Mouse (Mus musculus): ENCODE results near the gene Trio. TPM values are rescaled to one million over a fixed set of nuclear protein-coding genes. Genes with fewer than 3 reads are reported as not detected.

Gene Trio
- polyA plus RNA-seq, 1 experiment from 2014 or later = 2.8 TPM

DNA sequence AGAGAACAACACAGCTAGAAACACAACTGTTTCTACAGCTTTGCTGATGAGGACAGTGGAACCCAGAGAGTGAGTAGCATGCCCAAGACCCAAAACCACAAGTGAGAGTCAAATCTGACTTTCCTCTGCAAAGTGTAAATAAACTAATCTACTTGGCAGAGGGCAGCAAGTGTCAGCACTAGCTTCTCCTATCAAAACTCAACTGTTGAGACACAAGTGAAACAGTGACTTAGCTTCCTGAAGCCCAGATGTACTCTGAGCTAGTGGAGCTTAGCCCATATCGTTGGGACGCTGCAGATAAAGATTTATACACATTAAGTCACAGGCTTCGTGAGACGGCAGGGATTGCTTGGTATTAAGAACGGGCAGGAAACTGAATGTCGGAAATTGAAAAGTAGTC is 60.8 kb downstream of the Trio start:
- no peak for DNase-seq
- H3K36me3 ChIP-seq = no peaks in the 10 kb centered on the region
- H3K4me1 ChIP-seq (replicated peaks) = peaks cover 36% of the 10 kb centered on the region
- no peaks in the 10 kb centered on the region for H3K27me3 ChIP-seq
- no peak overlapping the region for H3K4me3 ChIP-seq (replicated peaks)
- 35% methylated on average over 6 of the region's 6 CpGs for WGBS (ENCODE audit: insufficient replicate concordance)
- no peak overlapping the region for H3K27ac ChIP-seq
- H3K4me2 ChIP-seq = no peak overlapping the region
- no peak overlapping the region for H3K9ac ChIP-seq
- H3K9me3 ChIP-seq (replicated peaks) = no peaks in the 10 kb centered on the region
- no peak for ATAC-seq (ENCODE audit: low read depth)

DNA sequence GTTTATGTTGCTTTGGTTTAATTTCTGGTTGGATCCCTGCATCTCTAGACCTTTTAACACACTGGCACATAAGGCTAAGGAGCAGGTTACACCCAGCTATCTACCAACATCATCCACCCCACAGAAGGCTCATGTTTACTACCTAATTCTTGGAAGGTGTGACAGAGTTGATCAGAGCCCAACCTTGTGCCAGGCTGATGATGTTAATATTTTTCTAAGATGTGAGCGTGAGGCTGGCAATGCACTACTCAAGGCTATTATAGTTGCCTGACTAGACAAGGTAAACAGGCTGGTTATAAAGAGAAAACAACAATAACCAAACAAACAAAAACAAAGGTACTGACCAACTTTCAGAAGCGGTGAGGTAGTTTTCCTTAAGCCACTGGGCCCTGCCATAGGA is 62.1 kb downstream of the Trio start:
- Histone ChIP-seq H3K4me1 (replicated peaks) (peaks cover 37% of the 10 kb centered on the region), H3K27ac (no peak overlapping the region), H3K27me3 (no peaks in the 10 kb centered on the region), H3K9ac (no peak overlapping the region), H3K4me2 (no peak overlapping the region), H3K4me3 (replicated peaks) (no peak overlapping the region), H3K9me3 (replicated peaks) (no peaks in the 10 kb centered on the region), H3K36me3 (no peaks in the 10 kb centered on the region)
- ATAC-seq (ENCODE audit: low read depth) (no peak), DNase-seq (no peak)
- 65% methylated on average over 2 of the region's 2 CpGs for WGBS (ENCODE audit: insufficient replicate concordance)

DNA sequence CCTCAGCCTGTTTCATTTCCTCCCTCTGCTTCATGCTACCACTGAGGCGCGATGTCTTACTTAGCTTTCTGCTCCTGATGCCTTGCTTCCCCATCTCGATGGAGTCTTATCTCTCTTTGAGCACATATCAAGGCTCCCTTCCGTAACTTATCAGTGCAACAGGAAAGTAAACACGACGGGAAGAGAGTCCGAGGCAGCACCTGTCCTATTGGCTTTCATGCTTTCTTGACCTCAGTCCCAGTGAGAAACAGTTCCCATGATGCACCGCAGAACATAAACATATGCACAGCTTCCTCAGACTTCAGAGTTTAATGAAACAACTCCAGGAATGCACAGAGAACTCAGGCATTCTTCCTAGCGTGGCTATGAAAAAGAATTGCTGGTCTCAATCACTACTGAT is 65.0 kb downstream of the Trio start:
- Histone ChIP-seq H3K9me3 (replicated peaks) (no peaks in the 10 kb centered on the region), H3K9ac (no peak overlapping the region), H3K4me3 (replicated peaks) (no peak overlapping the region), H3K27me3 (no peaks in the 10 kb centered on the region), H3K27ac (no peak overlapping the region), H3K36me3 (no peaks in the 10 kb centered on the region), H3K4me1 (replicated peaks) (peaks cover 27% of the 10 kb centered on the region), H3K4me2 (0 out of 2 replicates have a peak overlapping the region, but pooled peaks have one; percentile 14)
- no peak for ATAC-seq (ENCODE audit: low read depth)
- 19% methylated on average over 9 of the region's 9 CpGs for WGBS (ENCODE audit: insufficient replicate concordance)
- DNase-seq = no peak

GRCm38 (mm10) chr15:27957867-27958266 is 67.8 kb downstream of the Trio start:
- no peaks in the 10 kb centered on the region for H3K27me3 ChIP-seq
- H3K4me3 ChIP-seq (replicated peaks) = no peak overlapping the region
- H3K36me3 ChIP-seq = no peaks in the 10 kb centered on the region
- 83% methylated on average over 9 of the region's 9 CpGs for WGBS (ENCODE audit: insufficient replicate concordance)
- DNase-seq (no peak), ATAC-seq (ENCODE audit: low read depth) (no peak)
- H3K4me1 ChIP-seq (replicated peaks) = peaks cover 20% of the 10 kb centered on the region
- H3K9ac ChIP-seq = no peak overlapping the region
- H3K9me3 ChIP-seq (replicated peaks) = no peaks in the 10 kb centered on the region
- H3K27ac ChIP-seq = no peak overlapping the region
- no peak overlapping the region for H3K4me2 ChIP-seq

DNA sequence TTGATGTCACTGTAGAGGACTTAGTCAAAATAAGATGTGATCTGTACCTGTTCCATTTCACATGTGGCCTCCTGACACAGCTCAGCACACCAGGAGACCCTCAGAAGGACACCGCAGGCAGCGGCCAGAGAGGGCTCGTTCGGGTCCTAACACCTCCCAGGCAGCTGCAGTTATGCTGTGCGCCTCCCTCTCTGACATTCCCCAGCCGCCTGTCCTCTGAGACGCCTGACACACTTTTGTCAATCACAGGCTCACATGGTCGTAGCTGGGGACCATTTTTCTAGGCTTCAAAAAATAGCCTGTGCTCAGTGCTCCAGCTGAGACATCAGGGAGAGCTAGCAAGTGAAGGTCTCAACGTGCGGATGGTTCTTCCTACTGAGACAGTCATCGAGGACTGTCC is 70.0 kb downstream of the Trio start:
- WGBS (ENCODE audit: insufficient replicate concordance) = 60% methylated on average over 11 of the region's 11 CpGs
- no peak for DNase-seq

DNA sequence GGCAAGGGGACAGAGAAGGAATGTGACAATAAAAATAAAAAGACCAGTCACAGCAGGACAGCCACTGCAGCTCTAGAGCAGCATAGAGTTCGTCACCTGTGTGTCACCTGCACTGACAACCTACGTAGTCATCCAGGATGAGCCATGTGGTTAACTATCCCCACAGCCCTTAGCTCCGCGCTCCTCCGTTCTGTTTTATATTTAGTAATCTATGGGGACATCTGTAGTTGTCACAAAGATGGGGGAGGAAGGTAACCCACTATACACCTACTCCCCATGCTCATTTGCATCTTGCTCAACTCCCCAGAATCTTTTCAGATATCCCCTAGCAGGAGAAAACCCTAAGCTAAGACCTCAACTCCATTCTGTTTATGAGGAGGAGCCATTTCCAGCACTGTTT is 71.3 kb downstream of the Trio start:
- Histone ChIP-seq H3K27me3 (no peaks in the 10 kb centered on the region), H3K9me3 (replicated peaks) (no peaks in the 10 kb centered on the region), H3K4me3 (replicated peaks) (no peak overlapping the region), H3K4me1 (replicated peaks) (no peaks in the 10 kb centered on the region; the same call in 1 of the 2 replicates), H3K4me2 (no peak overlapping the region), H3K9ac (no peak overlapping the region), H3K27ac (no peak overlapping the region), H3K36me3 (no peaks in the 10 kb centered on the region)
- ATAC-seq (ENCODE audit: low read depth) (no peak), DNase-seq (no peak)
- 80% methylated on average over 5 of the region's 5 CpGs for WGBS (ENCODE audit: insufficient replicate concordance)

More for the DNA sequence above, 70.0 kb downstream of the Trio start:
- ATAC-seq (ENCODE audit: low read depth) = no peak
- Histone ChIP-seq H3K36me3 (no peaks in the 10 kb centered on the region), H3K27ac (no peak overlapping the region), H3K4me3 (replicated peaks) (no peak overlapping the region), H3K27me3 (no peaks in the 10 kb centered on the region), H3K9me3 (replicated peaks) (no peaks in the 10 kb centered on the region), H3K4me2 (no peak overlapping the region), H3K4me1 (replicated peaks) (peaks cover 9% of the 10 kb centered on the region), H3K9ac (no peak overlapping the region)

GRCm38 (mm10) chr15:27953570-27953969 is 72.1 kb downstream of the Trio start:
- Histone ChIP-seq H3K4me3 (replicated peaks) (no peak overlapping the region), H3K9ac (no peak overlapping the region), H3K9me3 (replicated peaks) (no peaks in the 10 kb centered on the region), H3K4me2 (no peak overlapping the region), H3K27ac (no peak overlapping the region), H3K36me3 (no peaks in the 10 kb centered on the region), H3K27me3 (no peaks in the 10 kb centered on the region), H3K4me1 (replicated peaks) (no peaks in the 10 kb centered on the region; the same call in 1 of the 2 replicates)
- ATAC-seq (ENCODE audit: low read depth) = no peak
- no peak for DNase-seq
- WGBS (ENCODE audit: insufficient replicate concordance) = 54% methylated on average over 3 of the region's 3 CpGs

GRCm38 (mm10) chr15:27951195-27951594 is 74.5 kb downstream of the Trio start:
- no peak for DNase-seq
- 73% methylated on average over 7 of the region's 7 CpGs for WGBS (ENCODE audit: insufficient replicate concordance)
- Histone ChIP-seq H3K27me3 (no peaks in the 10 kb centered on the region), H3K9me3 (replicated peaks) (no peaks in the 10 kb centered on the region), H3K4me1 (replicated peaks) (no peaks in the 10 kb centered on the region), H3K4me2 (no peak overlapping the region), H3K9ac (no peak overlapping the region), H3K27ac (no peak overlapping the region), H3K4me3 (replicated peaks) (no peak overlapping the region), H3K36me3 (no peaks in the 10 kb centered on the region)
- ATAC-seq (ENCODE audit: low read depth) = no peak

- 68% methylated on average over 9 of the region's 9 CpGs for WGBS (ENCODE audit: insufficient replicate concordance)
- ATAC-seq (ENCODE audit: low read depth) = no peak
Observed at GRCm38 (mm10) chr15:27949196-27949595, 76.5 kb downstream of the Trio start.

GRCm38 (mm10) chr15:27947880-27948279 is 77.8 kb downstream of the Trio start:
- ATAC-seq (ENCODE audit: low read depth) (no peak), DNase-seq (no peak)
- H3K4me3 ChIP-seq (replicated peaks) = no peak overlapping the region
- H3K27me3 ChIP-seq = no peaks in the 10 kb centered on the region
- no peaks in the 10 kb centered on the region for H3K36me3 ChIP-seq
- H3K9me3 ChIP-seq (replicated peaks) = no peaks in the 10 kb centered on the region
- no peaks in the 10 kb centered on the region for H3K4me1 ChIP-seq (replicated peaks)
- H3K4me2 ChIP-seq = no peak overlapping the region
- no peak overlapping the region for H3K9ac ChIP-seq
- H3K27ac ChIP-seq = no peak overlapping the region
- 68% methylated on average over 3 of the region's 3 CpGs for WGBS (ENCODE audit: insufficient replicate concordance)

More at GRCm38 (mm10) chr15:27949196-27949595, 76.5 kb downstream of the Trio start:
- no peak overlapping the region for H3K9ac ChIP-seq
- H3K36me3 ChIP-seq = no peaks in the 10 kb centered on the region
- H3K4me3 ChIP-seq (replicated peaks) = no peak overlapping the region
- no peak overlapping the region for H3K4me2 ChIP-seq
- H3K27ac ChIP-seq = no peak overlapping the region
- no peaks in the 10 kb centered on the region for H3K4me1 ChIP-seq (replicated peaks)
- DNase-seq = no peak
- H3K9me3 ChIP-seq (replicated peaks) = no peaks in the 10 kb centered on the region
- H3K27me3 ChIP-seq = no peaks in the 10 kb centered on the region

DNA sequence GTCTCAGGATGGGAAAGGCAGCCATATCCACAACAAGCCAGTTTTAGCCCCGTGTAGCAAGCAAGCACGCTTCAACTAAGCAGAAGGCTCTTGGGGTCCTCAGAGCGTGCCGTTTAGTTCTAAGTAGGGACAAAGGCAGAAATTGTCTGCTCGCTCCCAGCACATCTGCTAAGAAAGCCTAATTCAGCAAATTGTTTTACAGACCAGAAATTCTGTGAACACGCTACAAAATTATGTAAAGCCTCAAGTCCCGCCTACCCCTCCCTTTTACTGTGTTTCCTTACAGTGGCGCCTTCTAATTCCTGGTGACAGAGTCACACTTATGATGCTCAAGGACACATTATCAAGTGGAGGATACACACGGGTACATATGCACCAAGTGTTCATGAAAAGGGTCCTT is 80.1 kb downstream of the Trio start:
- no peaks in the 10 kb centered on the region for H3K36me3 ChIP-seq
- H3K4me2 ChIP-seq = no peak overlapping the region
- no peak overlapping the region for H3K27ac ChIP-seq
- no peak overlapping the region for H3K4me3 ChIP-seq (replicated peaks)
- 0 out of 2 replicates have a peak, but pooled peaks cover 4% of the 10 kb centered on the region for H3K4me1 ChIP-seq (replicated peaks)
- 65% methylated on average over 9 of the region's 9 CpGs for WGBS (ENCODE audit: insufficient replicate concordance)
- no peak overlapping the region for H3K9ac ChIP-seq
- ATAC-seq (ENCODE audit: low read depth) = no peak
- H3K9me3 ChIP-seq (replicated peaks) = no peaks in the 10 kb centered on the region
- H3K27me3 ChIP-seq = no peaks in the 10 kb centered on the region
- DNase-seq = no peak

GRCm38 (mm10) chr15:27944898-27945297 is 80.8 kb downstream of the Trio start:
- Histone ChIP-seq H3K36me3 (no peaks in the 10 kb centered on the region), H3K9me3 (replicated peaks) (no peaks in the 10 kb centered on the region), H3K4me3 (replicated peaks) (no peak overlapping the region), H3K27ac (no peak overlapping the region), H3K4me2 (no peak overlapping the region), H3K27me3 (no peaks in the 10 kb centered on the region), H3K4me1 (replicated peaks) (0 out of 2 replicates have a peak, but pooled peaks cover 4% of the 10 kb centered on the region), H3K9ac (no peak overlapping the region)
- 76% methylated on average over 11 of the region's 11 CpGs for WGBS (ENCODE audit: insufficient replicate concordance)
- ATAC-seq (ENCODE audit: low read depth) (no peak), DNase-seq (no peak)
